In genomic region chr10:75407741-75408140, GRCm38 (mm10) we compare ENCODE assay signal across 20 mouse cellular contexts. TPM values are rescaled to one million over a fixed set of nuclear protein-coding genes. Genes with fewer than 3 reads are reported as not detected.
A peak's percentile ranks its signal among the peaks of the same experiment; 100 is the strongest.
DNase-seq lines count a peak whose midpoint lies in the region; ATAC-seq and TF ChIP-seq lines count a peak whose summit lies in the region.
"Had no signal": no experiment of that assay in that cellular context is flagged by ENCODE, and none has a peak within 500 bp of the region (broad histone marks: within the 10 kb centered on the region; RNA-seq: fewer than 3 reads in every experiment).

No protein-coding gene starts in this region.

- peaks cover 12% of the 10 kb centered on the region for H3K4me1 ChIP-seq in kidney, embryonic 15.5 days
- H3K4me1 ChIP-seq in liver, adult 2 months (ENCODE audit: control insufficient read depth, insufficient read depth, low read length), result peaks cover 19% of the 10 kb centered on the region
- H3K4me1 ChIP-seq in liver, embryonic 11.5 days (replicated peaks; ENCODE audit: control insufficient read depth, insufficient read depth, low read length), result no peaks in the 10 kb centered on the region; the same call in 1 of the 2 replicates
- no peaks in the 10 kb centered on the region; the same call in 1 of the 2 replicates for H3K4me1 ChIP-seq in liver, embryonic 16.5 days (ENCODE audit: control insufficient read depth, low read depth, low read length)
- peaks cover 12% of the 10 kb centered on the region for H3K4me1 ChIP-seq in forebrain, embryonic 15.5 days

- 76% methylated on average over 4 of the region's 4 CpGs for WGBS in kidney, embryonic 15.5 days
- WGBS in liver, adult 2 months, result 19% methylated on average over 4 of the region's 4 CpGs
- WGBS in liver, embryonic 11.5 days, result 74% methylated on average over 4 of the region's 4 CpGs
- 54% methylated on average over 4 of the region's 4 CpGs for WGBS in liver, embryonic 16.5 days (ENCODE audit: insufficient replicate concordance)
- WGBS in forebrain, embryonic 15.5 days, result 92% methylated on average over 4 of the region's 4 CpGs

- no peaks in the 10 kb centered on the region for H3K27me3 ChIP-seq in kidney, embryonic 15.5 days
- H3K27me3 ChIP-seq in liver, adult 2 months (ENCODE audit: control insufficient read depth, insufficient read depth, low read length), result no peaks in the 10 kb centered on the region
- H3K27me3 ChIP-seq in liver, embryonic 11.5 days (replicated peaks; ENCODE audit: control insufficient read depth, insufficient read depth, low read length), result no peaks in the 10 kb centered on the region
- no peaks in the 10 kb centered on the region for H3K27me3 ChIP-seq in liver, embryonic 16.5 days (ENCODE audit: control insufficient read depth, insufficient read depth, low read depth, low read length)
- H3K27me3 ChIP-seq in forebrain, embryonic 15.5 days, result no peaks in the 10 kb centered on the region
- H3K27me3 ChIP-seq: CH12.LX; forebrain, embryonic 13.5 days; heart, embryonic 13.5 days; hindbrain, embryonic 15.5 days had no signal

- H3K27ac ChIP-seq in kidney, embryonic 15.5 days, result no peak overlapping the region
- H3K27ac ChIP-seq in liver, adult 2 months (replicated peaks; ENCODE audit: insufficient read depth, low read depth, low read length), result peak overlapping the region; percentile 93
- H3K27ac ChIP-seq in liver, embryonic 11.5 days (ENCODE audit: low read depth, low read length), result no peak overlapping the region
- no peak overlapping the region for H3K27ac ChIP-seq in liver, embryonic 16.5 days (ENCODE audit: low read length)
- no peak overlapping the region for H3K27ac ChIP-seq in forebrain, embryonic 15.5 days (replicated peaks)
- H3K27ac ChIP-seq: embryonic facial prominence, embryonic 10.5 days; forebrain, embryonic 13.5 days; heart, embryonic 13.5 days; hindbrain, embryonic 15.5 days had no signal

- H3K9ac ChIP-seq in kidney, embryonic 15.5 days, result no peak overlapping the region
- H3K9ac ChIP-seq in liver, adult 2 months (ENCODE audit: low read depth, low read length), result peak overlapping the region; percentile 85
- H3K9ac ChIP-seq in liver, embryonic 11.5 days (ENCODE audit: low read depth, low read length), result no peak overlapping the region
- H3K9ac ChIP-seq in liver, embryonic 16.5 days (ENCODE audit: low read depth, low read length), result no peak overlapping the region
- H3K9ac ChIP-seq in forebrain, embryonic 15.5 days (replicated peaks), result no peak overlapping the region
- H3K9ac ChIP-seq: forebrain, embryonic 13.5 days; heart, embryonic 13.5 days; hindbrain, embryonic 15.5 days had no signal

- ATAC-seq in kidney, embryonic 15.5 days (replicated peaks; ENCODE audit: low FRiP score), result no peak
- no peak for ATAC-seq in liver, embryonic 11.5 days (replicated peaks; ENCODE audit: low FRiP score)
- ATAC-seq in liver, embryonic 16.5 days (ENCODE audit: low read depth), result peak; percentile 57
- no peak for ATAC-seq in forebrain, embryonic 15.5 days (replicated peaks)
- no peak for ATAC-seq in megakaryocyte progenitor cell, adult 5-6 weeks (replicated peaks; ENCODE audit: poor library complexity)
- ATAC-seq: forebrain, embryonic 13.5 days; Patski had no signal

- H3K4me2 ChIP-seq in kidney, embryonic 15.5 days, result no peak overlapping the region
- H3K4me2 ChIP-seq in liver, embryonic 11.5 days, result no peak overlapping the region
- H3K4me2 ChIP-seq in liver, embryonic 16.5 days (ENCODE audit: low read depth, low read length), result no peak overlapping the region
- no peak overlapping the region for H3K4me2 ChIP-seq in forebrain, embryonic 15.5 days (replicated peaks)
- H3K4me2 ChIP-seq: forebrain, embryonic 13.5 days; hindbrain, embryonic 15.5 days had no signal

- no peaks in the 10 kb centered on the region for H3K36me3 ChIP-seq in kidney, embryonic 15.5 days
- H3K36me3 ChIP-seq in liver, adult 2 months (ENCODE audit: control insufficient read depth, insufficient read depth, low read length), result no peaks in the 10 kb centered on the region; the same call in 1 of the 2 replicates
- H3K36me3 ChIP-seq in liver, embryonic 11.5 days (ENCODE audit: control insufficient read depth, insufficient read depth, low read length), result no peaks in the 10 kb centered on the region
- H3K36me3 ChIP-seq in liver, embryonic 16.5 days (ENCODE audit: control insufficient read depth, insufficient read depth), result no peaks in the 10 kb centered on the region
- H3K36me3 ChIP-seq in forebrain, embryonic 15.5 days, result no peaks in the 10 kb centered on the region
- H3K36me3 ChIP-seq: embryonic facial prominence, embryonic 10.5 days; heart, embryonic 13.5 days; hindbrain, embryonic 15.5 days had no signal

- H3K9me3 ChIP-seq in kidney, embryonic 15.5 days (replicated peaks), result no peaks in the 10 kb centered on the region
- no peaks in the 10 kb centered on the region for H3K9me3 ChIP-seq in liver, embryonic 11.5 days (ENCODE audit: control insufficient read depth, low read length)
- no peaks in the 10 kb centered on the region for H3K9me3 ChIP-seq in liver, embryonic 16.5 days (replicated peaks; ENCODE audit: control insufficient read depth, low read length)
- no peaks in the 10 kb centered on the region for H3K9me3 ChIP-seq in forebrain, embryonic 15.5 days
- H3K9me3 ChIP-seq: forebrain, embryonic 13.5 days; heart, embryonic 13.5 days; hindbrain, embryonic 15.5 days had no signal

- no peak overlapping the region for H3K4me3 ChIP-seq in kidney, embryonic 15.5 days (replicated peaks)
- peak overlapping the region; percentile 50 for H3K4me3 ChIP-seq in liver, adult 2 months (ENCODE audit: insufficient read depth, low read depth, low read length)
- no peak overlapping the region for H3K4me3 ChIP-seq in liver, embryonic 11.5 days (ENCODE audit: low read depth, low read length)
- peak overlapping the region; percentile 22; the same call in 1 of the 2 replicates for H3K4me3 ChIP-seq in liver, embryonic 16.5 days (ENCODE audit: low read depth, low read length)
- H3K4me3 ChIP-seq in forebrain, embryonic 15.5 days, result no peak overlapping the region
- H3K4me3 ChIP-seq: embryonic facial prominence, embryonic 10.5 days; forebrain, embryonic 13.5 days; heart, embryonic 13.5 days; hindbrain, embryonic 15.5 days had no signal

- peaks cover under 1% of the 10 kb centered on the region; the same call in 1 of the 2 replicates for H3K79me2 ChIP-seq in liver, adult 2 months (ENCODE audit: control insufficient read depth, insufficient read depth, low read length)

- no peak for TF ChIP-seq CTCF in liver, adult 2 months (IDR thresholded peaks at IDR 0.05; ENCODE audit: low read depth, low read length)

- TF ChIP-seq POLR2A in liver, adult 2 months (IDR thresholded peaks at IDR 0.05; ENCODE audit: extremely low read depth, insufficient read depth, low read length), result no peak

- DNase-seq in kidney, adult 18-20 months, result peak; percentile 26
- peak; percentile 99 for DNase-seq in liver, adult 2 months (ENCODE audit: extremely low read depth, low read depth, low spot score)
- no peak for DNase-seq in liver, embryonic 11.5 days (ENCODE audit: low spot score)
- DNase-seq in kidney, postnatal 36 days, result peak; percentile 46 to 75
- DNase-seq: adrenal gland, postnatal 10 days; cerebellum, adult 18-20 months; cerebellum, postnatal 10 days; gastrocnemius, postnatal 36 days; heart, adult 11 months; heart, postnatal 36 days had no signal

RNA-seq across cellular contexts. Expression of gene Upb1, which starts 6.8 kb away (rescaled TPM):
- polyA plus RNA-seq in kidney, embryonic 15.5 days (2015; fragmentation: Nextera tagmentation; extraction: Ambion mirVana), result 1.6 and 1.8 TPM in 2 replicates
- total RNA-seq in liver, adult 2 months (2014; rRNA removed), result 220 and 232 TPM in 2 replicates
- polyA plus RNA-seq in liver, adult 2 months (2012; rRNA removed), result 120 and 125 TPM in 2 replicates
- 5.5 and 5.7 TPM in 2 replicates for polyA plus RNA-seq in liver, embryonic 11.5 days (2014; fragmentation: Nextera tagmentation; extraction: Ambion mirVana)
- polyA plus RNA-seq in liver, embryonic 16.5 days (2015; fragmentation: Nextera tagmentation; extraction: Ambion mirVana), result 29.5 and 40.4 TPM in 2 replicates
- 0.13 and 0.19 TPM in 2 replicates for polyA plus RNA-seq in forebrain, embryonic 15.5 days (2015; fragmentation: Nextera tagmentation; extraction: Ambion mirVana)
- 0.07 and 0.68 TPM in 2 replicates for total RNA-seq in megakaryocyte progenitor cell, adult 5-6 weeks (2015)
- 0.24 and 0.33 TPM in 2 replicates for total RNA-seq in megakaryocyte progenitor cell, adult 5-6 weeks (2017)
- total RNA-seq: gastrocnemius, postnatal 36 days had no signal
- polyA plus RNA-seq: forebrain, embryonic 13.5 days; Patski had no signal

Comparison
In these comparisons a context has a peak if more than half of its experiments do, and no peak if none do; other contexts are left out.
1. H3K4me3 ChIP-seq: peak in liver, adult 2 months (single experiment) and liver, embryonic 16.5 days (single experiment); none in kidney, embryonic 15.5 days (single experiment), liver, embryonic 11.5 days (single experiment) and forebrain, embryonic 15.5 days (single experiment).